Mouse (Mus musculus) testis, postnatal 14 days (tissue): ENCODE data around the gene Lhb.
A peak's percentile ranks its signal among the peaks of the same experiment; 100 is the strongest.
"Not testable (repeated sequence)": the region's sequence is repeated elsewhere in the genome, so short reads cannot be mapped to it uniquely, and the experiment has no call there.

Experiments
- DNase-seq: peaks from one replicate; pipeline ENCODE4 v3.0.0; 2021; ENCODE audit warnings: low spot score

Lhb gene

GRCm38 (mm10) chr7:45420615-45420919 lies at the start of gene Lhb:
Lhb (plus strand) TSS chr7:45420820.
- DNase-seq = no peak

DNA sequence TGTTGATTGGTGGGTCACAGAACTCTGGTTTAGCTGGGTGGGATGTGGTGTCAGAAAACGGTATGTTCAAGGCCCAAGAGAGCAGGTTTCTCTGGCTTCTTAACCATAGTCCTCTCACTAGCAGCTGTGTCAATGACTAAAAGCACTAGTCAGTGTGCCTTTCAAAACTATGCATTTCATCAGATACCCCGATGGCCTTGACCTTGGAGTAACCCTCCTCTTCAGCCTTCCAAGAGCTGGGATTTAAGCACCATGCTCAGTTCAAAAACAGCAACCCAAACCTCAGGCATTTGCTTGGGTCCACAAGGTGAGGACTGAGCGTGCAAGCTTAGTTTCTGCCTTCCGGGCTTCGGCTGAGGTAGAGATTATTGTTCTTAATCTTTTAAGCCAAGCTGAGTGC lies 48.2 kb upstream of the Lhb start:
- no peak for DNase-seq

- no peak for DNase-seq
Observed at GRCm38 (mm10) chr7:45374620-45375019, 46.0 kb upstream of the Lhb start.

- DNase-seq = no peak
Observed at GRCm38 (mm10) chr7:45376057-45376456, 44.6 kb upstream of the Lhb start.

GRCm38 (mm10) chr7:45386077-45386476 lies 34.5 kb upstream of the Lhb start:
- no peak for DNase-seq

GRCm38 (mm10) chr7:45395129-45395541 lies 25.5 kb upstream of the Lhb start:
- peak; percentile 87 for DNase-seq

DNA sequence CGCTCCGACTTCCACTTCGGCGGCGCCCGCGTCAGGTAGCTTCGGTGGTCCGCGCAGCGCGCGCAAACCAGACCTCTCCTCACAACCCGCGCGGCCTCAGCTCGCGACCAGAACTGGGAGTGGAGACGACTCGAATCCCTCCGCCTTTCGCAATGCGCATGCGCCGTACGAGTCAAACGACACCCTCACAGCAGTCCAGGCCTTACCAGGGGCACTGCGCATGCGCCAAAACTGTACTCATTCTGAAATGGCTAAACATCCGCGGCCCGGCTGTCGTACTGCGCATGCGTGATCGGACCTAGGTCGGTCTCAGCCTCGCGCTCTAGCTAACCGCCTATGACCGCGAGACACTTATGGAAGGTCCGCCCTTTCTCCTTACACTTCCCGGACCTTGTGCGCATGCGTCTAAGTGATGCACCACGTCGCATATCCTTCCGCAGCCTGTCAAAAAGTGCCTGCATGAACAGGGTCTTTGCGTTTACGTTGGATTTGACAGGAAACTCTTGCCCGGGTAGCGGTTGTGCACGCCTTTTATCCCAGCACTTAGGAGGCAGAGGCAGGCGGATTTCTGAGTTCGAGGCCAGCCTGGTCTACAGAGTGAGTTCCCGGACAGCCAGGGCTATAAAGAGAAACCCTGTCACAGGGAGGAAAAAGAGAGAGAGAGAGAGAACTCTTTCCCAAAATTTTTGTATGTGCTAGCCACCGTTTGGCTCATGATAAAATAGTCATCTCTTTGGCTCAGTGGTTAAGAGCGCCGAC lies 24.9 kb upstream of the Lhb start, which contains the start of gene Snrnp70:
TSS of gene Snrnp70 (minus strand) at position 165 of the 759 bp plus-strand sequence.
- DNase-seq = peak; percentile 100

GRCm38 (mm10) chr7:45396337-45396775 lies 24.3 kb upstream of the Lhb start:
- not testable (repeated sequence) for DNase-seq

DNA sequence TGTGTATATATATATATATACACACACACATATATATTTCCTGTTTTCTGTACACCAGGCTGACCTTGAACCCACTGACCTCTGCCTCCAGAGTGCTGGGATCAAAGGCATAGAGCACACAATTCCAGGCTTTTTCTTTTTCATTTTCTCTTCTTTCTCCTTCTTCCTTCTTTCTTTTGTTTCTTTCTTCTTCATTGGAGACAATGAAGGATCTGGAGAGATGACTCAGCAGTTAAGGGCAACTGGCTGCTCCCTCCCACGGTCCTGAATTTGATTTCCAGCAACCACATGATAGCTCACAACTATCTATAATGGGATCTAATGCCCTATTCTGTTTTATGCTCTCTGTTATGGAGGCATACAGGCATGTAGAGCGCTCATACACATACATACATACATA lies 23.8 kb upstream of the Lhb start:
- DNase-seq = no peak

DNA sequence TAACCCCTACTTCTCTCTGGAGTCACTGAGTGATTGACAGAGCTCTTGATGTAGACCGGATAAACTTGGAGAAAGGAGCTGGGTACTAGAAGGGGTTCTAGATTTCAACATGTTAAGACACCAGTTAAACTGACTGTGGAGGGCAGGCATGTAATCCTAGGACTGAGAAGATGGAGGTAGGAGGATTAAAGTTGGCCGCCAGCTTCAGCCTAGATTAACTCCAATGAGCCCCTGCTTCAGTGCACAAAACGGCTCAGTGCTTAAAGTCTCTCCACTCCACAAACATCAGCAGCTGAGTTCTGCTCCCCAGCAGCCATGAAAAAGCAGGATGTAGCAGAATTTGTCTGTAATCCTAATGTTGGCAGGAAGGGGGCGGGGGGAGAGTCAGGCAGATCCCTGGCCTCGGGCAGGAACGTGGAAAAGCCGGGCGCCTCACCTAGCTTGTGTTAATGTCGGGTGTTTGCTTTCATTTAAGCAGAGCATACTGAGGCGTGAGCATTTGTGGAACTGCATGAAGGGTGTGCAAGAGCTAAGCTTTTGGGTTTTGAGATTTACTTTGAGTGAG lies 19.0 kb upstream of the Lhb start:
- DNase-seq = no peak

- DNase-seq = no peak
Observed at GRCm38 (mm10) chr7:45403532-45404261, 16.9 kb upstream of the Lhb start.

GRCm38 (mm10) chr7:45405091-45406075 lies 15.2 kb upstream of the Lhb start, which contains the start of gene Kcna7:
Kcna7 (plus strand) TSS chr7:45405653.
- peak; percentile 72 for DNase-seq

GRCm38 (mm10) chr7:45406157-45407156 lies 14.2 kb upstream of the Lhb start:
- DNase-seq = no peak

- DNase-seq = no peak
Observed at GRCm38 (mm10) chr7:45407836-45408235, 12.8 kb upstream of the Lhb start.

DNA sequence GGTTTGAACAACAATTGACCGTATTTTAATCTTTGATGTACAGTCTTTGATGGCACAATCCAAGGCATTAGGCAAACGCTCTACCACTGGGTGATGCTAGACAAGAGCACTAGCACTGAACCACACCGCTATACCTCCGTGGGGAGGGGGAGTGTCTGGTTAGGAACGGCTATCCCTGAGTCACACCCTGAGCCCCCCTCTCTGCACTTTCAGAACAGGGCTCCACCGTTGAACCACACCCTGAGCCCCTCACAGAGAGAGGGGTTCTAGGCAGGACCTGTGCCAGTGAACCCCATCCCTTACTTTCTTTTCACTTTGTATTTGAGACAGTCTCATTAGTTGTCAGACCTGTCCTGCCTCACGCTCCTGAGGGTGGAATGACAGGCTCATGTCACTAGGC lies 12.3 kb upstream of the Lhb start:
- DNase-seq = no peak

DNA sequence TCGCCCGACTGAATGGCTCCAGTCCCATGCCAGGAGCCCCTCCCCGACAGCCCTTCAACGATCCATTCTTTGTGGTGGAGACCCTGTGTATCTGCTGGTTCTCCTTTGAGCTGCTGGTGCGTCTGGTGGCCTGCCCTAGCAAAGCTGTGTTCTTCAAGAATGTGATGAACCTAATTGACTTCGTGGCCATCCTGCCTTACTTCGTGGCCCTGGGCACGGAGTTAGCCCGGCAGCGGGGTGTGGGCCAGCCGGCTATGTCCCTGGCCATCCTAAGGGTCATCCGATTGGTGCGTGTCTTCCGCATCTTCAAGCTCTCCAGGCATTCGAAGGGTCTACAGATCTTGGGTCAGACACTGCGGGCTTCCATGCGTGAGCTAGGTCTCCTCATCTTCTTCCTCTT lies 11.7 kb upstream of the Lhb start:
- no peak for DNase-seq

DNA sequence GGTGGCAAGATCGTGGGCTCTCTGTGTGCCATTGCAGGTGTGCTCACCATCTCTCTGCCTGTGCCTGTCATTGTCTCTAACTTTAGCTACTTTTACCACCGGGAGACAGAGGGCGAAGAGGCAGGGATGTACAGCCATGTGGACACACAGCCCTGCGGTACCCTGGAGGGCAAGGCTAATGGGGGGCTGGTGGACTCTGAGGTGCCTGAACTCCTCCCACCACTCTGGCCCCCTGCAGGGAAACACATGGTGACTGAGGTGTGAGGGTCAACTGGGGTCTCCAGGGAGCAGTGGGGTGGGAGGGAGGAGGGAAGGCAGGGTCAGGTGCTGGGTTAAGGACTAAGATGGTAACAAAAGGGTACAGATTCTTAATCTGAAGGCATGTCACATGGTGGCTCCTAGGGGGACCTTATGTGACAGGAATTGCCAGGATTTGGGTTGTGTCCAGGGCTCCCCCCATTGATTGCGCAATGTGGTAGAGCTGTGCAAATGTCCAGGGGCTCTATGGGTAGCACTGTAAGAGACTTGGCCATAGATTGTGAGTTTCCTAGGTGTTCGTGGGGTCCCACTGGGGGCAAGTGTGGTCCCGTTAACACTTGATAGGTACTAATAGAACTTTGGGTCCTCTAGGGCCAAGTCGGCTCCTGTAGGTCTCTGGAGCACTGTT lies 11.0 kb upstream of the Lhb start:
- DNase-seq = no peak

DNA sequence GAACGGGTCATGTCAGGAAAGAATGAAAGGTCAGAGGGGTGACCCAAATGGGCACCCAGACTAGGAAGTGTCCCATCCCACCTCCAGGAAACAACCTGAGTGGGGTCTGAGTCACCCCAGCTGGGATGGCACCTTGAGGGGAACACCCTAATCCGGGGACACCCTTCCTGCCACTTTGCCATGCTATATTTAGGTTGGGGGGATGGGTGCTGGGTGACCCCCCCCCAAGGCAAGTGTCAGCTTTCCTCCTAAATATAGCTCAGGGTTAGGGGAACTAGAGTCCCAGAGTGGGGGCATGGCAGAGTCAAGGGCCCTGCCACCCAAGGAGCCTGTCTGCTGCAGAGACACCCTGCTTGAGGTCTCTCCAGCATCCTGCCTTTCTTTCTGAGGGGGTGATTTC lies 8.2 kb upstream of the Lhb start:
- no peak for DNase-seq

- peak; percentile 67 for DNase-seq
Observed at GRCm38 (mm10) chr7:45413113-45413863, 7.3 kb upstream of the Lhb start, which contains the start of gene Ntf5. Ntf5 (plus strand) TSS chr7:45413695.
